Mouse (Mus musculus) embryonic facial prominence, embryonic 13.5 days (tissue): ENCODE measurements around the gene Tnks2. TPM values are rescaled to one million over a fixed set of nuclear protein-coding genes. Genes with fewer than 3 reads are reported as not detected.

Experiments
- polyA plus RNA-seq: library from polyadenylated mRNA; unstranded; fragments of >200 nt; fragmentation: Nextera tagmentation; extraction: Ambion mirVana; gene quantifications from 2 replicates; pipeline ENCODE4 v1.2.1, GENCODE M21; 2015

Gene Tnks2
- polyA plus RNA-seq, 1 experiment from 2014 or later = 46.3 TPM

Other genes with a start within 250 kb of the Tnks2 start
- gene Ppp1r3c, start 97.6 kb upstream of the Tnks2 start, polyA plus RNA-seq = 9.3 and 9.9 TPM in 2 replicates
- 6.7 and 9.8 TPM in 2 replicates for gene Fgfbp3, start 85.4 kb downstream of the Tnks2 start, polyA plus RNA-seq
- gene Btaf1, start 91.8 kb downstream of the Tnks2 start, polyA plus RNA-seq = 10.6 and 11.9 TPM in 2 replicates